Mouse (Mus musculus): ENCODE measurements around the gene Zcchc24. TPM values are rescaled to one million over a fixed set of nuclear protein-coding genes. Genes with fewer than 3 reads are reported as not detected.

The Zcchc24 gene
- polyA plus RNA-seq, 1 experiment: 12.4 TPM

DNA sequence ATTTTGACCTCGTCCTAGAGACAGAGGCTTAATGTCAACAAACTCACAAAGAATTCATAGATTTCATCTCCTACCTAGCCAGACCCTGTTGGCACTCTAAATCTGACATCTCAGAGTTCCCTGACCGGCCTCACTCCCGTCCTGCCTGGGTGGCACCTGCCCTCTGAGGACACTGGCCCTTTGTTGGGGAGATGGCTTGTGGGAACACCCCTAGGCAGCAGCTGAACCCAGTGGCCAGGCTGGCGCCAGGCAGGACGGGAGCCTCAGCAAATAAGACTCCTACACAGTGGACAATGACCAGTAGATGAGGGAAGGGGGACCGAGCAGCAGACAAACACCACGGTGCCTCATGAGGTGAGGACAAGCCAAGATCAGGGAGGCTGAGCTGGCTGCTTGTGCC lies 89.2 kb downstream of the Zcchc24 start:
- Histone ChIP-seq H3K36me3 (ENCODE audit: control insufficient read depth, insufficient read depth, low read length) (no peaks in the 10 kb centered on the region), H3K27me3 (replicated peaks; ENCODE audit: control insufficient read depth, insufficient read depth, low read length) (no peaks in the 10 kb centered on the region), H3K4me1 (ENCODE audit: control insufficient read depth, insufficient read depth, low read length) (no peaks in the 10 kb centered on the region), H3K4me3 (ENCODE audit: insufficient read depth, low read depth, low read length) (no peak overlapping the region), H3K27ac (ENCODE audit: insufficient read depth, low read depth, low read length) (no peak overlapping the region)
- no peak for DNase-seq
- WGBS: 68% methylated on average over 7 of the region's 7 CpGs
- TF ChIP-seq POLR2A (IDR thresholded peaks at IDR 0.05; ENCODE audit: low read depth, low read length) (no peak), CTCF (conservative IDR thresholded peaks at IDR 0.05; ENCODE audit: insufficient read depth, insufficient read length, low read depth, low read length) (no peak)

DNA sequence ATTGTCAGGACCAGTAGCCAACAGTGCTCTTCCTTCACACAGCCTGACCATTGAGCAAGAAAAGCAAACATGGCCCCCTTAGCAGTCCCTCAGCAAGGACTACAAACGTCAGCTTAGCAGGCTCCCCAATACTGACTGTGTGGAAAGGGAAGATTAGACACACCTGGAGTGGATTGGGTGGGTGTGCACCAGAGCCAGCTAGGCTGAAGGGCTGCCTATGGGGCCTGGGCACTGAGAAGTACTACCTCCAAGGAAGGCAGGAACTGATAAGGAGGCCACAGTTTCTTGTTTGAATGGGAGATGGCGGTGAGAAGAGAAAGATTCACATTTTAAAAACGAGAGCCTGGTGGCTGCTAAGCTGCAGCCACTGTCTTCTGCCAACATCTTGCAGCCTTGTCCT lies 101.3 kb downstream of the Zcchc24 start:
- H3K27ac ChIP-seq (ENCODE audit: insufficient read depth, low read depth, low read length): no peak overlapping the region
- H3K4me3 ChIP-seq (ENCODE audit: insufficient read depth, low read depth, low read length): no peak overlapping the region
- TF ChIP-seq POLR2A (IDR thresholded peaks at IDR 0.05; ENCODE audit: low read depth, low read length) (no peak), CTCF (conservative IDR thresholded peaks at IDR 0.05; ENCODE audit: insufficient read depth, insufficient read length, low read depth, low read length) (no peak)
- H3K4me1 ChIP-seq (ENCODE audit: control insufficient read depth, insufficient read depth, low read length): no peaks in the 10 kb centered on the region
- H3K27me3 ChIP-seq (replicated peaks; ENCODE audit: control insufficient read depth, insufficient read depth, low read length): no peaks in the 10 kb centered on the region
- DNase-seq: no peak
- 72% methylated on average over 3 of the region's 3 CpGs for WGBS
- peaks cover 2% of the 10 kb centered on the region; the same call in 1 of the 2 replicates for H3K36me3 ChIP-seq (ENCODE audit: control insufficient read depth, insufficient read depth, low read length)

DNA sequence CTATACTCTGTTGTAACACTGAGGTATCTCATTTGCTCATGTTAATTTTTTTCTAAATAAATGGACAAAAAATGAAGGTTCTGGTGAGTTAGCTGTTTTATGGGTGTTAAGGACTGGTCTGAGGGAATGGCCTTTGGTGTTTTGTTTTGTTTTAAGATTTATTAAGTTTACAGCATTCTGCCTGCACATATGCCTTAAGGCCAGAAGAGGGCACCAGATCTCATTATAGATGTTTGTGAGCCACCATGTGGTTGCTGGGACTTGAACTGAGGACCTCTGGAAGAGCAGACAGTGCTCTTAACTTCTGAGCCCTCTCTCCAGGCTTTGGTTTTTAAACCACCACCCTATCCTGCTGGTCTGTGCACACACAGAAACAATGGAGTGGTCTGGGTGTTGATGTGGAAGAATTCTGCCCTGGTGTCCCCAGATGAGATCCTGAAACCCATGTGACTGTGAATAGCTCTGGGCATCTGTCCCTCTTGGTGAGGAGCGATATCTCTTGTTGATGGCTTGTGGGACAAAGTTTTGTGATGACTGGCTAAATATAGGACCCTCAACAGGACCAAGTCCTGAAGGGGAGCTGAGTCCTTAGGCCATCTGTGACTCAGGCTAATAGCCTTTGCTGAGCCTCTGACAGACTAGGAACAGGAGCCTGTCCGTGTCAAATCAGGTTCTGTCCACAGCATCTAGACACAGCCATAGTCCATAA lies 102.0 kb downstream of the Zcchc24 start:
- Histone ChIP-seq H3K27me3 (replicated peaks; ENCODE audit: control insufficient read depth, insufficient read depth, low read length) (no peaks in the 10 kb centered on the region), H3K4me3 (ENCODE audit: insufficient read depth, low read depth, low read length) (no peak overlapping the region), H3K27ac (ENCODE audit: insufficient read depth, low read depth, low read length) (no peak overlapping the region), H3K4me1 (ENCODE audit: control insufficient read depth, insufficient read depth, low read length) (no peaks in the 10 kb centered on the region), H3K36me3 (ENCODE audit: control insufficient read depth, insufficient read depth, low read length) (peaks cover 2% of the 10 kb centered on the region; the same call in 1 of the 2 replicates)
- DNase-seq: no peak
- 79% methylated on average over 2 of the region's 2 CpGs for WGBS
- TF ChIP-seq CTCF (conservative IDR thresholded peaks at IDR 0.05; ENCODE audit: insufficient read depth, insufficient read length, low read depth, low read length): peak; percentile 37; the same call in 1 of the 2 replicates
- no peak for TF ChIP-seq POLR2A (IDR thresholded peaks at IDR 0.05; ENCODE audit: low read depth, low read length)

DNA sequence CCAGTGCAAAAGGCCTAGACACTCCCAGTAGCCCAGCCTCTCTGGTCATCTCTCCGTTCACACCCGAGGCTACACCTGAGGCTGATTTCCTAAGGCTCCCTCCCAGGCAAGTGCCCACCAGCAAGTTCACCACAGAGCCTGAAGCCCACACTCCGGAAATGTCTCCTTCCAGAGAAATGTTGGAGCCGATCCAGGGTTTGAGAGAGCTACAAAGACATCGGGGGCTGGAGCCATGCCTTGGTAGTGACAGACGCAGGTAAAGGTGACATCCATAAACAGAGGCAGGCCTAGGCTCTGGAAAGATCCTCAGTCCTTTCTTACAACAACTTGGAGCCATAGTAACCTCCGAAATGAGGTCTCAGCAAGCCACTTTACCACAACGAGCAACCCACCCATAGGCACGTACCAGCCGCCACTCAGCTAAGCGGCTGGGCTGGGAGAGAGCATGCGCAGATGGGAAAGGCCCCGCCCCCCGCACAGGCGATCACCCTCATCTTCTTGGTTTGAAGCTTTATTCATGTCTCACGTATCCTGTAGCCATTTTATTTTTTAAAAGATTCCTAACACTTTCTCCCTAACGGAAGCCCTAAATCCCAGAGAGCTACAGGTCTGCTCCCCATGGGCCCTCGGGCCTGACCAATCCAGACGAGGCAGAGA lies 103.4 kb downstream of the Zcchc24 start:
- TF ChIP-seq CTCF (conservative IDR thresholded peaks at IDR 0.05; ENCODE audit: insufficient read depth, insufficient read length, low read depth, low read length): no peak
- no peak for TF ChIP-seq POLR2A (IDR thresholded peaks at IDR 0.05; ENCODE audit: low read depth, low read length)
- H3K27ac ChIP-seq (ENCODE audit: insufficient read depth, low read depth, low read length): no peak overlapping the region

DNA sequence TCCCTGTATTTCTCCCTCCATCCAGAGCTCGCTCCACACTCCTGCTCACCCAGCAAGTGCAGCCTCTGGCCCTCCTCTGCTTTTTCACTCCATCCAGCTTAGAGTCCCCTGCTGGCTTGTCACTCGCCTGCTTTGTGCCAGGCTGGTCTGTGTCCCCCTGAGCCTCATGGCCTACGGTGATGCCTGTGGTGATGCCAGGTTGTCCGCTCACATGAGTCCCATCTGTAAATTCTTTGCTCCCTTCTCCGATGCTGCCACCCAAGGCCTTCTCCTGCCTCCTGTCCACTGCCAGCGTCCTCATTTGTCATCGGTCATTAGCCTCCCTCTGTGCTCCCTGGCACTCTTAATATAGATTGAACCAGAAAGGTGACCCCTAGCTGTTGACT lies 104.5 kb downstream of the Zcchc24 start:
- WGBS: 75% methylated on average over 7 of the region's 7 CpGs
- no peak for DNase-seq
- Histone ChIP-seq H3K27ac (ENCODE audit: insufficient read depth, low read depth, low read length) (no peak overlapping the region), H3K4me1 (ENCODE audit: control insufficient read depth, insufficient read depth, low read length) (no peaks in the 10 kb centered on the region), H3K4me3 (ENCODE audit: insufficient read depth, low read depth, low read length) (no peak overlapping the region), H3K27me3 (replicated peaks; ENCODE audit: control insufficient read depth, insufficient read depth, low read length) (no peaks in the 10 kb centered on the region), H3K36me3 (ENCODE audit: control insufficient read depth, insufficient read depth, low read length) (peaks cover 2% of the 10 kb centered on the region; the same call in 1 of the 2 replicates)
- TF ChIP-seq CTCF (conservative IDR thresholded peaks at IDR 0.05; ENCODE audit: insufficient read depth, insufficient read length, low read depth, low read length) (no peak), POLR2A (IDR thresholded peaks at IDR 0.05; ENCODE audit: low read depth, low read length) (no peak)

More for the DNA sequence above, 103.4 kb downstream of the Zcchc24 start:
- DNase-seq: no peak
- peaks cover 2% of the 10 kb centered on the region; the same call in 1 of the 2 replicates for H3K36me3 ChIP-seq (ENCODE audit: control insufficient read depth, insufficient read depth, low read length)
- no peaks in the 10 kb centered on the region for H3K27me3 ChIP-seq (replicated peaks; ENCODE audit: control insufficient read depth, insufficient read depth, low read length)
- H3K4me1 ChIP-seq (ENCODE audit: control insufficient read depth, insufficient read depth, low read length): no peaks in the 10 kb centered on the region
- H3K4me3 ChIP-seq (ENCODE audit: insufficient read depth, low read depth, low read length): no peak overlapping the region
- 87% methylated on average over 19 of the region's 19 CpGs for WGBS

DNA sequence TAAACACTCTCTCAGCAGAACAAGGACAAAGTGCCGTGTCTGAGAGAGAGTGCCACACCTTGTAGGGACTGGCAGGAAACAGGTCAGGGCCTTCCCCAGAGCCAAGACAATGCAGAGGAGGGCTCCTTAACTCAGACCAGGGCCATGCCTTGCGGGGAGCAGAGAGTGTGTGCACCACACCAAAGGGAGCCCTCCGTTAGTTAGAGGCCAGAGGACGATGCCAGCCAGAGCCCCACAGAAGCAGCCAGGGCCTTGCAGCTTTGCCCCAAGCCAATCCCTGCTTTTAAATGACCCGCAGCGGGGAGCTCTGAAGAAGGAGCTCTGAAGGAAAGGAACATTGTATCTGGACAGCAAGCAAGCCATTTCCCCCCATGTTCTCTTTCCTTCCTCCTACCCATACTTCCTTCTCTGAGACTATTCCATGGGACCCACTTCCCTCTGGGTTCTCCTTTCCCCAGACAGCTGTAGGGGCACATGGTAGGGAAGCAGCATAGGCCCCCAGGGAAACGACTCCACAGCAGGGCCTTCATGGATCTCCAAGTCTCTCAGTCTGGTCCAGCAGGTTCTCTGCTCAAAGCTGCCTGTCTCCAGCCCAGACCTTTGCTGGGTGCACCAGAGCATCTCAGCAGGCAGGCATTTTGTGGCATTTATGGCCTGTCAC lies 105.1 kb downstream of the Zcchc24 start:
- Histone ChIP-seq H3K4me1 (ENCODE audit: control insufficient read depth, insufficient read depth, low read length) (no peaks in the 10 kb centered on the region), H3K4me3 (ENCODE audit: insufficient read depth, low read depth, low read length) (no peak overlapping the region), H3K36me3 (ENCODE audit: control insufficient read depth, insufficient read depth, low read length) (peaks cover 2% of the 10 kb centered on the region; the same call in 1 of the 2 replicates), H3K27ac (ENCODE audit: insufficient read depth, low read depth, low read length) (no peak overlapping the region), H3K27me3 (replicated peaks; ENCODE audit: control insufficient read depth, insufficient read depth, low read length) (no peaks in the 10 kb centered on the region)
- TF ChIP-seq POLR2A (IDR thresholded peaks at IDR 0.05; ENCODE audit: low read depth, low read length) (no peak), CTCF (conservative IDR thresholded peaks at IDR 0.05; ENCODE audit: insufficient read depth, insufficient read length, low read depth, low read length) (no peak)
- 78% methylated on average over 7 of the region's 7 CpGs for WGBS
- no peak for DNase-seq

Other genes with a start within 250 kb of the Zcchc24 start
- gene Ppif, start 74.9 kb downstream of the Zcchc24 start, polyA plus RNA-seq (2012; rRNA removed): 164 and 168 TPM in 2 replicates
- 105 and 116 TPM in 2 replicates for gene Anxa11, start 73.1 kb upstream of the Zcchc24 start, polyA plus RNA-seq (2012; rRNA removed)
- 3.2 and 4.6 TPM in 2 replicates for gene Plac9a, start 134.1 kb upstream of the Zcchc24 start, polyA plus RNA-seq (2012; rRNA removed)
- 17.9 and 25.9 TPM in 2 replicates for gene Tmem254a, start 158.6 kb upstream of the Zcchc24 start, polyA plus RNA-seq (2012; rRNA removed)
- gene Cphx1, start 169.3 kb upstream of the Zcchc24 start, polyA plus RNA-seq (2012; rRNA removed): not detected in 2 replicates
- gene Duxbl1, start 209.5 kb upstream of the Zcchc24 start, polyA plus RNA-seq (2012; rRNA removed): not detected in 2 replicates

All from kidney, adult 2 months (tissue).